In genomic region chr12:69159578-69159940, GRCm38 (mm10) we compare ENCODE assay signal across 8 mouse cellular contexts. TPM values are rescaled to one million over a fixed set of nuclear protein-coding genes. Genes with fewer than 3 reads are reported as not detected.
DNase-seq lines count a peak whose midpoint lies in the region; ATAC-seq and TF ChIP-seq lines count a peak whose summit lies in the region.

No protein-coding gene starts in this region.

- no peak overlapping the region for H3K27ac ChIP-seq in embryonic facial prominence, embryonic 14.5 days (replicated peaks; ENCODE audit: low read depth, low read length)
- no peak overlapping the region for H3K27ac ChIP-seq in hindbrain, embryonic 16.5 days (ENCODE audit: low read depth, low read length)
- peak overlapping the region; percentile 61; the same call in 1 of the 2 replicates for H3K27ac ChIP-seq in lung, embryonic 15.5 days

- H3K9me3 ChIP-seq in G1E (replicated peaks) = no peaks in the 10 kb centered on the region
- H3K9me3 ChIP-seq in embryonic facial prominence, embryonic 14.5 days (ENCODE audit: control insufficient read depth, low read length) = no peaks in the 10 kb centered on the region
- no peaks in the 10 kb centered on the region for H3K9me3 ChIP-seq in hindbrain, embryonic 16.5 days (ENCODE audit: control insufficient read depth, low read length)
- no peaks in the 10 kb centered on the region for H3K9me3 ChIP-seq in lung, embryonic 15.5 days

- ATAC-seq in G1E (ENCODE audit: extremely low read depth, insufficient number of reproducible peaks, low FRiP score, poor library complexity, severe bottlenecking) = peak; percentile 23
- ATAC-seq in embryonic facial prominence, embryonic 14.5 days (ENCODE audit: low read depth) = no peak
- ATAC-seq in hindbrain, embryonic 16.5 days = no peak
- no peak for ATAC-seq in lung, embryonic 15.5 days (ENCODE audit: borderline replicate concordance, extremely low read depth, low FRiP score, low TSS enrichment)

- peaks cover 34% of the 10 kb centered on the region for H3K36me3 ChIP-seq in G1E (replicated peaks)
- H3K36me3 ChIP-seq in embryonic facial prominence, embryonic 14.5 days (ENCODE audit: control insufficient read depth, insufficient read depth, low read length) = peaks cover 20% of the 10 kb centered on the region
- H3K36me3 ChIP-seq in hindbrain, embryonic 16.5 days (ENCODE audit: control insufficient read depth, insufficient read depth, low read length) = peaks cover 14% of the 10 kb centered on the region
- peaks cover 19% of the 10 kb centered on the region for H3K36me3 ChIP-seq in lung, embryonic 15.5 days

- no peaks in the 10 kb centered on the region for H3K27me3 ChIP-seq in G1E (ENCODE audit: insufficient read depth, low read length)
- H3K27me3 ChIP-seq in embryonic facial prominence, embryonic 14.5 days (replicated peaks; ENCODE audit: control insufficient read depth, insufficient read depth, low read length) = no peaks in the 10 kb centered on the region
- H3K27me3 ChIP-seq in hindbrain, embryonic 16.5 days (replicated peaks; ENCODE audit: control insufficient read depth, insufficient read depth, low read length) = no peaks in the 10 kb centered on the region
- H3K27me3 ChIP-seq in lung, embryonic 15.5 days = no peaks in the 10 kb centered on the region

- 5% methylated on average over 9 of the region's 9 CpGs for WGBS in embryonic facial prominence, embryonic 14.5 days
- WGBS in hindbrain, embryonic 16.5 days = 4% methylated on average over 9 of the region's 9 CpGs
- WGBS in lung, embryonic 15.5 days = 4% methylated on average over 9 of the region's 9 CpGs

- peak; percentile 62; the same call in 1 of the 2 replicates for TF ChIP-seq CTCF in G1E (IDR thresholded peaks at IDR 0.05; ENCODE audit: low read depth, low read length)

- peak overlapping the region; percentile 35 for H3K4me2 ChIP-seq in embryonic facial prominence, embryonic 14.5 days (ENCODE audit: low read depth, low read length)
- H3K4me2 ChIP-seq in hindbrain, embryonic 16.5 days (ENCODE audit: low read length) = peak overlapping the region; percentile 42
- H3K4me2 ChIP-seq in lung, embryonic 15.5 days = peak overlapping the region; percentile 40

- peaks cover 24% of the 10 kb centered on the region for H3K4me1 ChIP-seq in G1E (ENCODE audit: insufficient read depth, low read depth, low read length)
- 0 out of 2 replicates have a peak, but pooled peaks cover 4% of the 10 kb centered on the region for H3K4me1 ChIP-seq in embryonic facial prominence, embryonic 14.5 days (ENCODE audit: control insufficient read depth, insufficient read depth, low read length)
- H3K4me1 ChIP-seq in hindbrain, embryonic 16.5 days (ENCODE audit: control insufficient read depth, insufficient read depth, low read depth, low read length) = peaks cover 7% of the 10 kb centered on the region
- peaks cover 12% of the 10 kb centered on the region; the same call in 1 of the 2 replicates for H3K4me1 ChIP-seq in lung, embryonic 15.5 days

- peak; percentile 44 for DNase-seq in kidney, adult 18-20 months
- DNase-seq in kidney, postnatal 10 days = no peak
- DNase-seq in G1E (ENCODE audit: low spot score) = no peak
- DNase-seq in embryonic facial prominence, embryonic 14.5 days (ENCODE audit: low spot score) = peak; percentile 63
- peak; percentile 66 for DNase-seq in skeletal muscle tissue, adult 2 months (ENCODE audit: low read depth, low spot score)
- no peak for DNase-seq in right cerebral cortex, postnatal 4 days

- H3K4me3 ChIP-seq in G1E (ENCODE audit: low read depth, low read length) = no peak overlapping the region; the same call in 1 of the 2 replicates
- peak overlapping the region; percentile 76 for H3K4me3 ChIP-seq in embryonic facial prominence, embryonic 14.5 days (ENCODE audit: low read depth, low read length)
- H3K4me3 ChIP-seq in hindbrain, embryonic 16.5 days (ENCODE audit: low read length) = peak overlapping the region; percentile 22
- H3K4me3 ChIP-seq in lung, embryonic 15.5 days = peak overlapping the region; percentile 78

- no peak overlapping the region for H3K9ac ChIP-seq in embryonic facial prominence, embryonic 14.5 days (ENCODE audit: low read depth, low read length)
- H3K9ac ChIP-seq in hindbrain, embryonic 16.5 days (ENCODE audit: low read depth, low read length) = no peak overlapping the region
- H3K9ac ChIP-seq in lung, embryonic 15.5 days = no peak overlapping the region

RNA-seq across cellular contexts. Expression of gene Rps29, which starts 0.6 kb away (rescaled TPM):
- total RNA-seq in G1E (2014; fragmentation: Nextera tagmentation) (861 and 936 TPM in 2 replicates), G1E (2017) (3,601 and 5,070 TPM in 2 replicates)
- polyA plus RNA-seq in G1E (2012) = 542 and 2,773 TPM in 2 replicates
- 1,758 and 2,055 TPM in 2 replicates for polyA plus RNA-seq in embryonic facial prominence, embryonic 14.5 days (2014; fragmentation: Nextera tagmentation; extraction: Ambion mirVana)
- polyA plus RNA-seq in hindbrain, embryonic 16.5 days (2015; fragmentation: Nextera tagmentation; extraction: Ambion mirVana) = 877 and 882 TPM in 2 replicates
- 1,555 and 1,613 TPM in 2 replicates for polyA plus RNA-seq in lung, embryonic 15.5 days (2015; fragmentation: Nextera tagmentation; extraction: Ambion mirVana)

RNA-seq across cellular contexts. Expression of gene Lrr1, which starts 9.1 kb away (rescaled TPM):
- total RNA-seq in G1E (2014; fragmentation: Nextera tagmentation) (36.2 and 44.2 TPM in 2 replicates), G1E (2017) (17.8 and 19.4 TPM in 2 replicates)
- polyA plus RNA-seq in G1E (2012) = 45.0 and 56.6 TPM in 2 replicates
- polyA plus RNA-seq in embryonic facial prominence, embryonic 14.5 days (2014; fragmentation: Nextera tagmentation; extraction: Ambion mirVana) = 16.9 and 18.4 TPM in 2 replicates
- polyA plus RNA-seq in hindbrain, embryonic 16.5 days (2015; fragmentation: Nextera tagmentation; extraction: Ambion mirVana) = 4.7 and 5.6 TPM in 2 replicates
- 27.9 and 29.1 TPM in 2 replicates for polyA plus RNA-seq in lung, embryonic 15.5 days (2015; fragmentation: Nextera tagmentation; extraction: Ambion mirVana)

RNA-seq across cellular contexts. Expression of gene Rpl36al, which starts 24.3 kb away (rescaled TPM):
- 229 and 258 TPM in 2 replicates for total RNA-seq in G1E (2014; fragmentation: Nextera tagmentation)
- 1,699 and 1,905 TPM in 2 replicates for total RNA-seq in G1E (2017)
- 83.2 and 113 TPM in 2 replicates for polyA plus RNA-seq in G1E (2012)
- polyA plus RNA-seq in embryonic facial prominence, embryonic 14.5 days (2014; fragmentation: Nextera tagmentation; extraction: Ambion mirVana) = 562 and 692 TPM in 2 replicates
- 296 and 328 TPM in 2 replicates for polyA plus RNA-seq in hindbrain, embryonic 16.5 days (2015; fragmentation: Nextera tagmentation; extraction: Ambion mirVana)
- polyA plus RNA-seq in lung, embryonic 15.5 days (2015; fragmentation: Nextera tagmentation; extraction: Ambion mirVana) = 509 and 512 TPM in 2 replicates

RNA-seq across cellular contexts. Expression of gene Mgat2, which starts 24.4 kb away (rescaled TPM):
- total RNA-seq in G1E (2014; fragmentation: Nextera tagmentation) (107 and 112 TPM in 2 replicates), G1E (2017) (118 and 119 TPM in 2 replicates)
- 50.7 and 61.0 TPM in 2 replicates for polyA plus RNA-seq in G1E (2012)
- 65.5 and 66.1 TPM in 2 replicates for polyA plus RNA-seq in embryonic facial prominence, embryonic 14.5 days (2014; fragmentation: Nextera tagmentation; extraction: Ambion mirVana)
- polyA plus RNA-seq in hindbrain, embryonic 16.5 days (2015; fragmentation: Nextera tagmentation; extraction: Ambion mirVana) = 31.4 and 35.8 TPM in 2 replicates
- polyA plus RNA-seq in lung, embryonic 15.5 days (2015; fragmentation: Nextera tagmentation; extraction: Ambion mirVana) = 56.7 and 58.2 TPM in 2 replicates

RNA-seq across cellular contexts. Expression of gene Gm49383, which starts 37.3 kb away (rescaled TPM):
- total RNA-seq in G1E (2014; fragmentation: Nextera tagmentation) (33.0 and 34.5 TPM in 2 replicates), G1E (2017) (56.1 and 82.2 TPM in 2 replicates)
- 75.5 and 90.8 TPM in 2 replicates for polyA plus RNA-seq in G1E (2012)
- 18.2 and 23.2 TPM in 2 replicates for polyA plus RNA-seq in embryonic facial prominence, embryonic 14.5 days (2014; fragmentation: Nextera tagmentation; extraction: Ambion mirVana)
- 13.6 and 15.3 TPM in 2 replicates for polyA plus RNA-seq in hindbrain, embryonic 16.5 days (2015; fragmentation: Nextera tagmentation; extraction: Ambion mirVana)
- polyA plus RNA-seq in lung, embryonic 15.5 days (2015; fragmentation: Nextera tagmentation; extraction: Ambion mirVana) = 35.0 and 35.5 TPM in 2 replicates

Comparison
In these comparisons a context has a peak if more than half of its experiments do, and no peak if none do; other contexts are left out.
1. DNase-seq: peak in kidney, adult 18-20 months (single experiment), embryonic facial prominence, embryonic 14.5 days (single experiment) and skeletal muscle tissue, adult 2 months (single experiment); none in kidney, postnatal 10 days (single experiment), G1E (single experiment) and right cerebral cortex, postnatal 4 days (single experiment).
2. Peak in every context shown above with its lines, with median percentiles within 50 percentile points of each other: H3K4me2 ChIP-seq.